Mouse (Mus musculus) C2C12 (cell line): ENCODE data around the gene Zfhx3.

ENCODE experiments used
- CEBPB ChIP-seq: IDR thresholded peaks from one replicate; pipeline ENCODE4 v1.6.1; 2011; ENCODE audit warnings: low read depth, mild to moderate bottlenecking, control low read depth, moderate library complexity
- CTCF ChIP-seq: IDR thresholded peaks from one replicate; pipeline ENCODE4 v1.5.1; 2011; ENCODE audit not compliant: control insufficient read depth, insufficient read depth, insufficient read length
- MAX ChIP-seq: IDR thresholded peaks from one replicate; pipeline ENCODE4 v1.6.1; 2011; ENCODE audit warnings: mild to moderate bottlenecking, control low read depth
- USF1 ChIP-seq: IDR thresholded peaks from one replicate; pipeline ENCODE4 v1.6.1; 2011; ENCODE audit warnings: low read depth, mild to moderate bottlenecking, control low read depth, moderate library complexity

DNA sequence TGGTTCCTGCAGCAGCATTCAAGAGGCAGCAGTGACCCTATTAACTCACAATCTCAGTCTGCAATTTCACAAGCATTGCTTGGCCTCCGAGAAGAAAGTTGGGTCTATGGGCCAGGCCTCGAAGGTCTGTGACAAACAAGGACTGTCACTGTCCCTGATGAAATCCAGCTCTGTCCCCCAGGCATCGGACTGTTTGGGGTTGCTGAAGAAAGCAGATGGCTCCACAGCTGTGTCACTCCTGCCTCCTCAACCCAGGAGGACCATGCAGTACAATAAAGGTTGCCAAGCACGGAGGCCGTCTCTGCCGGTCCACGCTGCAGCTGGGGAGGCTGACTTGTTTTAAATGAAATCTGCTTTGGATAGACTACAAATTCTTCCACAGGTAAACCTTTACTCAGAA, 1020.1 kb downstream of the Zfhx3 start:
- TF ChIP-seq CTCF: no peak
- no peak for TF ChIP-seq CEBPB
- TF ChIP-seq MAX: no peak
- no peak for TF ChIP-seq USF1
